Mouse (Mus musculus) CH12.LX (cell line): Measurements from ENCODE around the gene Minar1. TPM values are rescaled to one million over a fixed set of nuclear protein-coding genes. Genes with fewer than 3 reads are reported as not detected.

Experiments used
- DNase-seq: peaks from one replicate; pipeline ENCODE4 v3.0.0-alpha.2; 2013; ENCODE audit errors: extremely low read depth
- H3K27ac ChIP-seq: 2 replicates; pipeline ENCODE4 v1.5.1; 2012; ENCODE audit warnings: low read depth, mild to moderate bottlenecking, control low read depth, moderate library complexity; ENCODE audit not compliant: insufficient read depth
- H3K27me3 ChIP-seq: replicated peaks from 2 replicates; pipeline ENCODE3; 2012; ENCODE audit warnings: inconsistent platforms
- H3K36me3 ChIP-seq, 2 experiments: replicated peaks in 1 of 2; 2 replicates each; pipeline versions ENCODE3 to v1.6.1; 2012; ENCODE audit warnings: inconsistent platforms in 1 of 2, low read length in 1 of 2, mild to moderate bottlenecking in 1 of 2, mixed read lengths in 1 of 2, moderate library complexity in 1 of 2; ENCODE audit not compliant: control insufficient read depth in 1 of 2, insufficient read depth in 1 of 2
- H3K4me1 ChIP-seq, 2 experiments: 2 replicates each; pipeline ENCODE4 v1.6.1; 2012; ENCODE audit warnings: inconsistent platforms in 1 of 2, moderate library complexity in 1 of 2; ENCODE audit not compliant: insufficient read depth in 2 of 2, control insufficient read depth in 1 of 2
- H3K4me2 ChIP-seq: 2 replicates; pipeline ENCODE4 v1.6.1; 2012; ENCODE audit warnings: low read depth, mild to moderate bottlenecking, control low read depth; ENCODE audit not compliant: poor library complexity, insufficient read depth, severe bottlenecking
- H3K4me3 ChIP-seq, 3 experiments: fragments of 150-350 bp in 1 of 3; sonication (generic) in 1 of 3; replicated peaks in 1 of 3; 2 replicates each; pipeline versions ENCODE3 to v1.5.1; 2011 to 2012; ENCODE audit warnings: low read depth in 2 of 3, low read length in 2 of 3, mild to moderate bottlenecking in 2 of 3, moderate library complexity in 2 of 3, control low read depth in 1 of 3, improper control_type of control experiment in 1 of 3, inconsistent platforms in 1 of 3, mixed read lengths in 1 of 3; ENCODE audit not compliant: poor library complexity in 1 of 3
- H3K79me2 ChIP-seq: replicated peaks from 2 replicates; pipeline ENCODE4 v1.6.1; 2012; ENCODE audit warnings: mild to moderate bottlenecking, moderate library complexity; ENCODE audit not compliant: control insufficient read depth, poor library complexity, insufficient read depth, severe bottlenecking; ENCODE audit errors: extremely low read depth
- H3K9ac ChIP-seq: 2 replicates; pipeline ENCODE4 v1.6.1; 2012; ENCODE audit warnings: low read depth, mild to moderate bottlenecking, control low read depth, moderate library complexity; ENCODE audit not compliant: insufficient read depth
- H3K9me3 ChIP-seq: replicated peaks from 2 replicates; pipeline ENCODE3; 2012; ENCODE audit warnings: low read length, inconsistent platforms, mixed read lengths
- BHLHE40 ChIP-seq: IDR thresholded peaks from 2 replicates; pipeline ENCODE4 v1.6.1; 2011; ENCODE audit warnings: mild to moderate bottlenecking, low read depth, low read length, improper control_type of control experiment
- CHD1 ChIP-seq: IDR thresholded peaks from 2 replicates; pipeline ENCODE4 v1.6.1; 2012; ENCODE audit warnings: low read depth, low read length, improper control_type of control experiment, inconsistent platforms
- CTCF ChIP-seq, 2 experiments: IDR thresholded peaks in 1 of 2; conservative IDR thresholded peaks in 1 of 2; 2 replicates each; pipeline ENCODE4 v1.5.1; 2011 to 2012; ENCODE audit warnings: low read depth in 2 of 2, low read length in 2 of 2, improper control_type of control experiment in 1 of 2, inconsistent platforms in 1 of 2, mild to moderate bottlenecking in 1 of 2, moderate library complexity in 1 of 2
- E2F4 ChIP-seq: IDR thresholded peaks from 2 replicates; pipeline ENCODE4 v1.6.1; 2011; ENCODE audit warnings: low read depth, low read length, improper control_type of control experiment; ENCODE audit not compliant: insufficient replicate concordance
- ELF1 ChIP-seq: IDR thresholded peaks from 2 replicates; pipeline ENCODE4 v1.6.1; 2014; ENCODE audit warnings: low read depth, mild to moderate bottlenecking, inconsistent platforms, low read length, improper control_type of control experiment
- GABPA ChIP-seq: IDR thresholded peaks from 2 replicates; pipeline ENCODE4 v1.6.1; 2012; ENCODE audit warnings: low read depth, low read length, improper control_type of control experiment, inconsistent platforms; ENCODE audit not compliant: insufficient replicate concordance
- JUND ChIP-seq: conservative IDR thresholded peaks from 2 replicates; pipeline ENCODE4 v1.6.1; 2011; ENCODE audit warnings: low read depth, low read length, improper control_type of control experiment
- KAT2A ChIP-seq: IDR thresholded peaks from 2 replicates; pipeline ENCODE4 v1.6.1; 2012; ENCODE audit warnings: low read length, improper control_type of control experiment, inconsistent platforms; ENCODE audit not compliant: insufficient replicate concordance
- MAFK ChIP-seq: IDR thresholded peaks from 2 replicates; pipeline ENCODE4 v1.6.1; 2011; ENCODE audit warnings: low read length, improper control_type of control experiment; ENCODE audit not compliant: insufficient replicate concordance
- MAX ChIP-seq: IDR thresholded peaks from 2 replicates; pipeline ENCODE4 v1.6.1; 2011; ENCODE audit warnings: low read length, improper control_type of control experiment
- MAZ ChIP-seq: IDR thresholded peaks from 2 replicates; pipeline ENCODE4 v1.6.1; 2012; ENCODE audit warnings: low read depth, mild to moderate bottlenecking, inconsistent platforms, low read length, improper control_type of control experiment, moderate library complexity
- MXI1 ChIP-seq: IDR thresholded peaks from 2 replicates; pipeline ENCODE4 v1.6.1; 2011; ENCODE audit warnings: mild to moderate bottlenecking, low read depth, low read length, improper control_type of control experiment
- MYC ChIP-seq: IDR thresholded peaks from 2 replicates; pipeline ENCODE4 v1.6.1; 2011; ENCODE audit warnings: low read depth, mild to moderate bottlenecking, improper control_type of control experiment, low read length
- NELFE ChIP-seq: IDR thresholded peaks from 2 replicates; pipeline ENCODE4 v1.6.1; 2011; ENCODE audit warnings: low read depth, low read length, improper control_type of control experiment
- PAX5 ChIP-seq: IDR thresholded peaks from 2 replicates; pipeline ENCODE4 v1.6.1; 2012; ENCODE audit warnings: low read length, inconsistent platforms, mixed read lengths
- POLR2A ChIP-seq: IDR thresholded peaks from 2 replicates; pipeline ENCODE4 v1.6.1; 2011; ENCODE audit warnings: low read depth, mild to moderate bottlenecking, improper control_type of control experiment, low read length
- POLR2AphosphoS2 ChIP-seq: IDR thresholded peaks from 2 replicates; pipeline ENCODE4 v1.6.1; 2011; ENCODE audit warnings: low read depth, low read length, improper control_type of control experiment
- RAD21 ChIP-seq: IDR thresholded peaks from 2 replicates; pipeline ENCODE4 v1.6.1; 2011; ENCODE audit warnings: low read depth, mild to moderate bottlenecking, low read length, improper control_type of control experiment, moderate library complexity
- SIN3A ChIP-seq: IDR thresholded peaks from 2 replicates; pipeline ENCODE4 v1.6.1; 2012; ENCODE audit warnings: low read length, improper control_type of control experiment, inconsistent platforms
- TBP ChIP-seq: conservative IDR thresholded peaks from 2 replicates; pipeline ENCODE4 v1.6.1; 2011; ENCODE audit warnings: low read depth, low read length, improper control_type of control experiment
- TCF12 ChIP-seq: IDR thresholded peaks from 2 replicates; pipeline ENCODE4 v1.6.1; 2014; ENCODE audit warnings: low read depth, mild to moderate bottlenecking, inconsistent platforms, low read length, improper control_type of control experiment
- UBTF ChIP-seq: IDR thresholded peaks from 2 replicates; pipeline ENCODE4 v1.6.1; 2012; ENCODE audit warnings: low read depth, mild to moderate bottlenecking, inconsistent platforms, low read length, improper control_type of control experiment, moderate library complexity
- USF1 ChIP-seq: IDR thresholded peaks from 2 replicates; pipeline ENCODE4 v1.6.1; 2014; ENCODE audit warnings: low read depth, mild to moderate bottlenecking, inconsistent platforms, low read length, improper control_type of control experiment
- USF2 ChIP-seq: conservative IDR thresholded peaks from 2 replicates; pipeline ENCODE4 v1.6.1; 2011; ENCODE audit warnings: low read depth, low read length, improper control_type of control experiment
- ZC3H11A ChIP-seq: IDR thresholded peaks from 2 replicates; pipeline ENCODE4 v1.6.1; 2012; ENCODE audit warnings: low read depth, mild to moderate bottlenecking, inconsistent platforms, low read length, improper control_type of control experiment
- ZMIZ1 ChIP-seq: IDR thresholded peaks from 2 replicates; pipeline ENCODE4 v1.6.1; 2012; ENCODE audit warnings: low read depth, mild to moderate bottlenecking, inconsistent platforms, low read length, improper control_type of control experiment
- ZNF384 ChIP-seq: IDR thresholded peaks from 2 replicates; pipeline ENCODE4 v1.6.1; 2012; ENCODE audit warnings: low read depth, low read length, improper control_type of control experiment, inconsistent platforms
- dilution Hi-C: fragments of 300-500 bp; cut with MboI; formaldehyde crosslinking; loops from 2 replicates; pipeline ENCODE4 v1.14.3; 2020; ENCODE audit warnings: low sequenced_read_pairs; ENCODE audit not compliant: extremely low pct_unique_long_range_greater_than_20kb, extremely low pct_ligation_motif_present
- in situ Hi-C: fragments of 300-500 bp; cut with MboI; formaldehyde crosslinking; loops from 3 replicates; pipeline ENCODE4 v1.14.3; 2019; ENCODE audit warnings: low sequenced_read_pairs, low pct_ligation_motif_present, low pct_unique_long_range_greater_than_20kb, mixed read lengths
- polyA plus RNA-seq: library from polyadenylated mRNA; unstranded; fragments of >175 nt; gene quantifications from 2 replicates; pipeline ENCODE4 v1.2.1, GENCODE M21; 2012; ENCODE audit warnings: low read depth; ENCODE audit not compliant: insufficient read length
- total RNA-seq, 2 experiments: library from RNA; depleted of rRNA; stranded (reverse); fragments of 300-350 nt in 1 of 2; fragments of >200 nt in 1 of 2; gene quantifications; 2 replicates each; pipeline ENCODE4 v1.2.3; 2012 to 2014

Gene Minar1
- total and polyA plus RNA-seq, 3 experiments, result 0.25 TPM; not detected in 2

- Histone ChIP-seq H3K4me1 (peaks cover 0 to 3% of the 10 kb centered on the region in 2 experiments; a peak in 1 of 4 replicates), H3K27me3 (no peaks in the 10 kb centered on the region), H3K79me2 (no peaks in the 10 kb centered on the region), H3K4me3 (no peak overlapping the region), H3K4me2 (no peak overlapping the region), H3K9ac (no peak overlapping the region), H3K27ac (no peak overlapping the region), H3K36me3 (no peaks in the 10 kb centered on the region), H3K9me3 (no peaks in the 10 kb centered on the region)
- no peak for TF ChIP-seq CHD1
- no peak for TF ChIP-seq CTCF (conservative IDR thresholded peaks at IDR 0.05 in 1 of 2, IDR thresholded peaks at IDR 0.05 in 1 of 2; ENCODE audit: low read depth in 2 of 2, low read length in 2 of 2)
- TF ChIP-seq RAD21, result no peak
- TF ChIP-seq ZMIZ1, result no peak
- no peak for TF ChIP-seq POLR2AphosphoS2
- no peak for TF ChIP-seq JUND
- no peak for TF ChIP-seq SIN3A
- TF ChIP-seq BHLHE40, result no peak
- no peak for TF ChIP-seq MYC
- TF ChIP-seq USF2, result no peak
- TF ChIP-seq ZC3H11A, result no peak
- TF ChIP-seq MAX, result no peak
- TF ChIP-seq ZNF384, result no peak
- no peak for TF ChIP-seq POLR2A
- TF ChIP-seq GABPA, result no peak
- TF ChIP-seq E2F4, result no peak
- TF ChIP-seq TCF12, result no peak
- no peak for TF ChIP-seq PAX5
- dilution Hi-C loops, result no loop called here
- in situ Hi-C loops, result no loop called here
- no peak for DNase-seq
Observed at GRCm38 (mm10) chr9:89650913-89651312, 28.0 kb upstream of the Minar1 start.

- H3K9me3 ChIP-seq, result no peaks in the 10 kb centered on the region
- H3K27ac ChIP-seq, result no peak overlapping the region
- H3K36me3 ChIP-seq, result no peaks in the 10 kb centered on the region
- no peak overlapping the region for H3K9ac ChIP-seq
- TF ChIP-seq ELF1, result no peak
- TF ChIP-seq GABPA, result no peak
- no peak for TF ChIP-seq MAFK
- TF ChIP-seq MAZ, result no peak
- no peak for TF ChIP-seq MXI1
- TF ChIP-seq USF2, result no peak
- TF ChIP-seq CHD1, result no peak
- no peak for TF ChIP-seq TCF12
- TF ChIP-seq KAT2A, result no peak
- TF ChIP-seq MYC, result no peak
- no peak for TF ChIP-seq NELFE
- no peak for TF ChIP-seq POLR2AphosphoS2
- no peak for TF ChIP-seq ZC3H11A
- no peak for TF ChIP-seq TBP
- TF ChIP-seq ZMIZ1, result no peak
- TF ChIP-seq UBTF, result no peak
- no peak for TF ChIP-seq USF1
- no peak for DNase-seq
- in situ Hi-C loops, result no loop called here
- H3K4me3 ChIP-seq, result no peak overlapping the region
- H3K27me3 ChIP-seq, result no peaks in the 10 kb centered on the region
- no peaks in the 10 kb centered on the region for H3K79me2 ChIP-seq
- H3K4me1 ChIP-seq, result no peaks in the 10 kb centered on the region
- dilution Hi-C loops, result no loop called here
- H3K4me2 ChIP-seq, result no peak overlapping the region
Observed at GRCm38 (mm10) chr9:89637453-89637852, 14.5 kb upstream of the Minar1 start.
